Mouse (Mus musculus) B cell, adult (primary cell): ENCODE results near the gene Nbea. TPM values are rescaled to one million over a fixed set of nuclear protein-coding genes. Genes with fewer than 3 reads are reported as not detected.

Experiments used
- total RNA-seq: library from RNA; stranded (reverse); gene quantifications from 4 replicates; pipeline ENCODE4 v1.2.4, GENCODE M21; 2023; ENCODE audit not compliant: inconsistent age

Gene Nbea
- total RNA-seq: 0.06 TPM in 2 of 4 replicates, not detected in the others

DNA sequence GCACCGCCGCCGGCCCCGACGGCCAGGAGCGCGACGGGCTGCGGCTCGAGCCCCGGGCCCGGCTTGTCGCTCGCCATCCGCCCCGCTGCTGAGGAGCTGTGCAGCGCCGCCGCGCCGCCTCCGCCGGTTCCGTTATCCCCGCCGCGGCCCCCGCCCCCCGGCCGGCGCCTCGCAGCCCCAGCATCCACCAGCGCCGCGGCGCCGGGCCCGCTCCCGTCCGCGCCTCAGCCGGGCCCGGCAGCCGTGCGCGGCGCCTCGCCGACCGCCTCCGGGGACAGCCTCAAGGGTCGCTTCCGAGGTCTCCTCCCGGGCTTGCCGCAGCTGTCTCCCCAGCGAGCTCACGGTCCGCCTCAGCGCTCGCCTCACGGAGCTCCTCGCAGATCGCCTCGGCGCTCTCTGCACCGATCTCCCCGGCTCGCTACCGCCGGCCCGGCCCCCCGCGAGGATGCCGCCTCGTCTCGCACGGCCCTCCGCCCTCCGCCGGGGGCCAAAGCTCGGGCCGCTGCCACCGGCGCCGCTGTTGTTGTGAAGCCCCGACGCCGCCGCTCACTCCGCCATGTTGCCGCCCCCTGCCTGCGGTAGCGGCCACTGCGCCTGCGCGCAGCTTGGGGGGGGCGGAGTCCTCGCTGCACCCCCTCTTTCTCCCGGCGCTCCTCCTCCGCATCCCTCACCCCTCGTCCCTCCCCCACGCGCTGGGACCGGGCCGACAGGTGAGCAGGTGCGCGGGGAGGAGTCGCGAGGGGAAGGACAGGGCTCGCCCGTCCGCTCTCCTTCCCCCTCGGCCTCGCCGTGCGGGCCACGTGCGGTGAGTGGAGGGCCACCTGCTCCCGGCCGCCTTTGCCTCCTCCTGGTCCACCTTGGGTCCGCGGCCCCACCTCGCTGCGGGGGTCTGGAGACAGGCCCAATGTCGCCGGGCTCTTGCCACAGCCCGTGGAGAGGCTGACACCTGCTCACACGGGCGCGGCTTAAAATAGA is at the start of gene Nbea:
Gene Nbea, minus strand, starts transcription at position 543 of the 975 bp plus-strand sequence.

DNA sequence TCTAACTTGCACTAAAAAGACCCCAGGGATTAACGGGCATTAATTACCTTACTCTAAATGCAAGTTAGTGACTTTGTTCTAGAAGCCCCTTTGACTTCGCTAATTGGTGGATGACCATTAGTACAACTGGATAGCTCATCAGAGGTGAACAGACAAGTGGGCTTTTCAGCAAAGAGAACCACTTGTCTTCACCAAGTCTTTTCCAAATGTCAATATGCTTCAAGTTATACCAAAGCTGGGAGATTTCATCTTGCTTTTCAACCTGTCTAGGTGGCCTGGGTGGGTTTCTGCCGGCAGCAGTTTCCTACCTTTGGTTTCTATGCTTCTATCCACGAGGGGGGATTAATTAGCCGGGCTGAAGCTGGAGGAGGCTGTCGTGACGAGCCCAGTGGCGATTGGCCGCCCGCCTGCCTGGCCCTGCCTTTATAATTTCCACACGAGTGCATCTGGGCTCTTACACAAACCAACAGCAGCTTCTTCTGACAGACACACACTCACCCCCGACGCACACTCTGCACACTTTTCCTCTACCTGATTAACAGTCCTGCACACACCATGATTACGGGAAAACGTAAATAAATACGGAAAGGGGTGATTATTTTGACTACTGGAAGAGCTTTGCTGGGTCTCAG is 401.3 kb downstream of the Nbea start, which contains the start of gene Mab21l1:
Gene Mab21l1, plus strand, starts transcription at position 455 of the 632 bp plus-strand sequence.

